Mouse (Mus musculus) liver, embryonic 14 days (tissue): Measurements from ENCODE around the gene Arhgef10l. TPM values are rescaled to one million over a fixed set of nuclear protein-coding genes. Genes with fewer than 3 reads are reported as not detected.

Source experiments
- polyA plus RNA-seq: library from polyadenylated mRNA; depleted of rRNA; stranded (reverse); fragments of >200 nt; gene quantifications from 2 replicates; pipeline ENCODE4 v1.2.3, GENCODE M21; 2012; rRNA removed

Gene Arhgef10l
- polyA plus RNA-seq = 2.0 TPM in 2 replicates

DNA sequence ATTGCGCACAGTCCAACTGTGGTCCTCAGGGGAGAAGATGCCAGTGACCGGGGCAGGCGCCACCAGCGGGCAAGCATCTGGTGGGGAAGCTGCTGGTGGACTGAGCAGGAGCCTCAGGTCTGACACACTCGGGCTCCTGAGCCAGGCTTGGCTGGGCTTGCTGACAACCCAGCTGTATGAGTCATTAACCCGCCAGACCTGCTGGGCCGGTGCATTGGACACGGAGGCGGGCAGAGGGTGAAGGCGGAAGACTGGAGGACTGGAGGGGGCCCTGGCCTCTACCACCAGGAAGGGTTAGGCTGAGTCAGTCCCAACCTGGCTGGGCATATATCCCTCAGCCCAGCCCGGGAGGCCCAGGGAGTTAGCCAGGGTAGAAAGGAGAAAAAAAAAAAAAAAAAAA, at the start of gene Arhgef10l:
Arhgef10l (minus strand) TSS at position 253 of the 400 bp plus-strand sequence.

DNA sequence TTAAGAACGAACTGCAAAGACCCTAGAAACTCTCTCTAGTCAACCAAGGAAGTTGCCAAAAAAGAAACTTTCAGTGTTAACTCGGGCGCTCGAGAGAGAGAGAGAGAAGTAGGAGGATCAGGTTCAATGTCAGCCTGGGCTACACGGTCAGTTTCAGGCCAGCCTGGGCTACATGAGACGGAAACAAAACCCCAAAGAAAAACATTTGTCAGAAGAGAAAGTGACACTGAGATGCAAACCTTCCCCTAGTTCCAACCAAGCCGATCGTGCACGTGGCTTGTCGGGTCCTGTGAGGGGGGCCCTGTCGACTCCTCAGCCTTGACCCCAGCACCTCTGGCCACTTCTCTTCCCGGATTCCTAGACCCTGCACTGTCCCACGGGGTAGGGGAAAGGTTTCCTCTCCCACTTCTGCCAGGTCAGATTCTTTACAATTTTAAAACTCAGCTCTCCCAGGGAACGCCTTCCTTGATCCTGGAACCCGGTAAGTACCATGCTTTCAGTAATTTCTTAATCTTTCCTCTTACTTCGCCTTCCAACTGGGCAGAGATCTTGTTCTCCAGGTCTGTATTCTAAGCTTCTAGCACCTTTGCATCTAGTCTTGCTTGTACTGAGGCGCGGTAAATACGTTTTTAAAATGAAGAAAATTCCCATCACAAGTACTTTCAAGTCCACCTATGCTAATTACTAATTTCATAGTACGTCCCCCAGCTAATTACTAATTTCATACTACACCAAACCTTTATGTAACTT, 34.6 kb upstream of the Arhgef10l start, which contains the start of gene Rcc2:
Rcc2 (plus strand) TSS at position 273 of the 750 bp plus-strand sequence.

Other genes starting within 250 kb of the Arhgef10l start
- gene Rcc2, start 34.5 kb upstream of the Arhgef10l start, polyA plus RNA-seq = 42.3 and 56.3 TPM in 2 replicates
- 0.01 TPM in 1 of 2 replicates, not detected in the other for gene Padi6, start 76.6 kb upstream of the Arhgef10l start, polyA plus RNA-seq
- gene Padi4, start 108.2 kb upstream of the Arhgef10l start, polyA plus RNA-seq = 0.32 and 0.47 TPM in 2 replicates
- gene Padi3, start 144.6 kb upstream of the Arhgef10l start, polyA plus RNA-seq = 0.10 and 0.15 TPM in 2 replicates
- 0.01 and 0.02 TPM in 2 replicates for gene Padi1, start 179.8 kb upstream of the Arhgef10l start, polyA plus RNA-seq
- 0.74 and 0.85 TPM in 2 replicates for gene Padi2, start 240.3 kb upstream of the Arhgef10l start, polyA plus RNA-seq